10 mouse cellular contexts compared by ENCODE assay signal in genomic region chr12:12725075-12725474, GRCm38 (mm10).
A peak's percentile ranks its signal among the peaks of the same experiment; 100 is the strongest.
DNase-seq lines count a peak whose midpoint lies in the region; ATAC-seq lines count a peak whose summit lies in the region.
"Had no signal": no experiment of that assay in that cellular context is flagged by ENCODE, and none has a peak within 500 bp of the region (broad histone marks: within the 10 kb centered on the region; RNA-seq: fewer than 3 reads in every experiment).

No protein-coding gene starts in this region.

- no peaks in the 10 kb centered on the region for H3K36me3 ChIP-seq in heart, embryonic 14.5 days (ENCODE audit: control insufficient read depth, insufficient read depth, low read length)
- H3K36me3 ChIP-seq in hindbrain, embryonic 13.5 days: no peaks in the 10 kb centered on the region
- no peaks in the 10 kb centered on the region for H3K36me3 ChIP-seq in neural tube, embryonic 11.5 days (ENCODE audit: control insufficient read depth, insufficient read depth, low read length)

- H3K27me3 ChIP-seq in heart, embryonic 14.5 days (ENCODE audit: control insufficient read depth, insufficient read depth, low read length): peaks cover 5% of the 10 kb centered on the region; the same call in 1 of the 2 replicates
- 0 out of 2 replicates have a peak, but pooled peaks cover 9% of the 10 kb centered on the region for H3K27me3 ChIP-seq in hindbrain, embryonic 13.5 days
- H3K27me3 ChIP-seq in neural tube, embryonic 11.5 days (ENCODE audit: control insufficient read depth, insufficient read depth, low read length): no peaks in the 10 kb centered on the region

- no peak for ATAC-seq in heart, embryonic 14.5 days (ENCODE audit: insufficient number of reproducible peaks, insufficient read depth, low FRiP score, low read depth)
- ATAC-seq in hindbrain, embryonic 13.5 days (ENCODE audit: low FRiP score): no peak
- peak; percentile 69 for ATAC-seq in neural tube, embryonic 11.5 days (ENCODE audit: insufficient read depth, low FRiP score, low TSS enrichment)

- intact Hi-C loops in heart, postnatal 25 days (cut with DNase I): no loop called here

- H3K4me1 ChIP-seq in heart, embryonic 14.5 days (ENCODE audit: control insufficient read depth in 2 of 2, insufficient read depth in 2 of 2, low read length in 2 of 2): peaks cover 4 to 10% of the 10 kb centered on the region in 2 experiments; a peak in 2 of 4 replicates
- H3K4me1 ChIP-seq in hindbrain, embryonic 13.5 days (replicated peaks): peaks cover 36% of the 10 kb centered on the region
- H3K4me1 ChIP-seq in neural tube, embryonic 11.5 days (ENCODE audit: control insufficient read depth, insufficient read depth, low read length): peaks cover 9% of the 10 kb centered on the region

- H3K4me2 ChIP-seq in heart, embryonic 14.5 days (ENCODE audit: low read length): peak overlapping the region; percentile 51
- peak overlapping the region; percentile 20 for H3K4me2 ChIP-seq in hindbrain, embryonic 13.5 days
- peak overlapping the region; percentile 30 for H3K4me2 ChIP-seq in neural tube, embryonic 11.5 days (ENCODE audit: low read depth)

- no peak for DNase-seq in heart, postnatal 25 days (ENCODE audit: low spot score)
- peak; percentile 86 for DNase-seq in embryo, embryonic 10.5 days (ENCODE audit: low spot score)
- DNase-seq in neural tube, embryonic 11.5 days (ENCODE audit: low spot score): peak; percentile 84
- DNase-seq in kidney, adult 8-10 months: no peak
- no peak for DNase-seq in thymus, postnatal 36 days
- DNase-seq in testis, postnatal 14 days (ENCODE audit: low spot score): no peak
- DNase-seq: kidney, postnatal 10 days had no signal

- WGBS in heart, embryonic 14.5 days: 16% methylated on average over 13 of the region's 13 CpGs
- WGBS in hindbrain, embryonic 13.5 days: 1% methylated on average over 13 of the region's 13 CpGs
- WGBS in neural tube, embryonic 11.5 days: 5% methylated on average over 13 of the region's 13 CpGs

- no peaks in the 10 kb centered on the region for H3K9me3 ChIP-seq in heart, embryonic 14.5 days (ENCODE audit: control insufficient read depth, low read length)
- no peaks in the 10 kb centered on the region for H3K9me3 ChIP-seq in hindbrain, embryonic 13.5 days
- H3K9me3 ChIP-seq in neural tube, embryonic 11.5 days (ENCODE audit: control insufficient read depth, low read length): no peaks in the 10 kb centered on the region

- peak overlapping the region in 1 of 2 experiments; percentile 14; a peak in 2 of 4 replicates for H3K4me3 ChIP-seq in heart, embryonic 14.5 days (ENCODE audit: control insufficient read depth in 1 of 2, insufficient read depth in 1 of 2, low read depth in 1 of 2, low read length in 2 of 2)
- H3K4me3 ChIP-seq in hindbrain, embryonic 13.5 days: no peak overlapping the region
- H3K4me3 ChIP-seq in neural tube, embryonic 11.5 days (ENCODE audit: low read depth, low read length): no peak overlapping the region
- H3K4me3 ChIP-seq: erythroblast, embryonic 14.5 days had no signal

- H3K27ac ChIP-seq in heart, embryonic 14.5 days (replicated peaks in 1 of 2; ENCODE audit: control insufficient read depth in 1 of 2, insufficient read depth in 1 of 2, low read depth in 2 of 2, low read length in 2 of 2): no peak overlapping the region
- H3K27ac ChIP-seq in hindbrain, embryonic 13.5 days: no peak overlapping the region
- peak overlapping the region; percentile 84 for H3K27ac ChIP-seq in neural tube, embryonic 11.5 days (ENCODE audit: low read depth, low read length)

- no peak overlapping the region; the same call in 1 of the 2 replicates for H3K9ac ChIP-seq in heart, embryonic 14.5 days (ENCODE audit: low read length)
- H3K9ac ChIP-seq in hindbrain, embryonic 13.5 days: peak overlapping the region; percentile 55
- H3K9ac ChIP-seq in neural tube, embryonic 11.5 days (ENCODE audit: low read length): 0 out of 2 replicates have a peak overlapping the region, but pooled peaks have one; percentile 9

Comparison
In these comparisons a context has a peak if more than half of its experiments do, and no peak if none do; other contexts are left out.
1. DNase-seq: peak in embryo, embryonic 10.5 days (single experiment) and neural tube, embryonic 11.5 days (single experiment); none in heart, postnatal 25 days (single experiment), kidney, adult 8-10 months (0 of 2), thymus, postnatal 36 days (0 of 2) and testis, postnatal 14 days (single experiment).
2. Peak in every context shown above with its lines, with median percentiles within 50 percentile points of each other: H3K4me2 ChIP-seq.